Mouse (Mus musculus) lung, adult 2 months (tissue): ENCODE measurements at regions not wholly inside any gene's neighbourhood (a gene's known extent, or its start where the extent isn't known, plus 50 kb on each side); places are given as distances from the start of the nearest gene placed in this dataset.

Source experiments
- DNase-seq: peaks from one replicate; pipeline ENCODE4 v3.0.0; 2022
- H3K4me1 ChIP-seq: fragments of 200-500 bp; 2 replicates; pipeline ENCODE4 v1.6.1; 2011; ENCODE audit warnings: low read length; ENCODE audit not compliant: control insufficient read depth, insufficient read depth
- H3K4me3 ChIP-seq: fragments of 200-500 bp; replicated peaks from 2 replicates; pipeline ENCODE3; 2011; ENCODE audit warnings: low read depth, mild to moderate bottlenecking, control low read depth, low read length; ENCODE audit errors: extremely low read depth
- CTCF ChIP-seq: fragments of 200-500 bp; IDR thresholded peaks from 2 replicates; pipeline ENCODE4 v1.5.1; 2011; ENCODE audit warnings: mild to moderate bottlenecking, low read length, control low read depth; ENCODE audit not compliant: insufficient read depth
- POLR2A ChIP-seq: fragments of 200-500 bp; IDR thresholded peaks from 2 replicates; pipeline ENCODE4 v1.6.1; 2011; ENCODE audit warnings: low read depth, mild to moderate bottlenecking, control low read depth, low read length, borderline replicate concordance; ENCODE audit errors: extremely low read depth
- WGBS: fragments of 180-500 bp; shearing (Covaris S2); methylation state at CpG from one replicate; pipeline ENCODE4 v1.1.7; 2018; 5-methylcytosine and 5-hydroxymethylcytosine counted together

DNA sequence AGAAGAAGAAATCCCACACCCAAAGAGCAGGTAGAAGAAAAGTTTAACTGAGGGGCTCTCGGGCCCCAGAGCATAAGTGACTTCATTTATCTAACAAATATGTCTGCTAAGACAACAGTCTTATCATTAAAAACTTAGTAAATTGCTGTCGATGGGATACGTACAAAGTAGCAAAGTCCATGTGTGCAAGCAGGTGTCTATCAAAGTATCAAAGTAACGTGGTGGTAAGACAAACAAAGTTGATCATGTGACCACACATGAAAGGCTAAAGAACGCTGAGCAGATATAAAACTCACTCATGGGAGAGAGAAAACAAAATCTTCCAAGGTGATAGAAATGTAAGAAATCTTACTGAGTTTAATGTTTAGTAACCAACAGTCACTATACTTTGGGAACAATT, 191.3 kb downstream of the Ifng start:
- H3K4me3 ChIP-seq = no peak overlapping the region
- H3K4me1 ChIP-seq = no peaks in the 10 kb centered on the region; the same call in 1 of the 2 replicates
- TF ChIP-seq POLR2A (no peak), CTCF (no peak)
- 69% methylated on average over 5 of the region's 5 CpGs for WGBS
- DNase-seq = no peak

DNA sequence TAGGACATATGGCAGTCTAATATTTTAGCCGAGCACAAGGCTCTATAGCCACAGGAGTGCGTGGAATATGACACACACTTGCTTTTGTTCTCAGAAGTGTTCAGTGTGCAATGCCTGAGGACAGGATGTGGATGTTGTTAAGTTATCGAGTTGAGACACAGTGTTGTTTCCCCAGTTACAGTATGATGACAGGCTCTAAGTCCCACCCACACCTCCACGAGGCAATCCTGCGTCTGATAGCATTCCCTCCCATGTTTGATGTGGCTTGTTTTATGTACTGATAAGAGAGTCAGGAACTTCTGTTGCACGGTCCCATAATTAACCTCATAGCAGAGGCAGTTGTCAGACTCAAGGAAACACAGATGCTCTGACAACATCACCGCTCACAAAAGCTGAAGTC, 192.6 kb downstream of the Ifng start:
- no peak for DNase-seq
- H3K4me3 ChIP-seq = no peak overlapping the region
- WGBS = 23% methylated on average over 7 of the region's 7 CpGs
- no peaks in the 10 kb centered on the region; the same call in 1 of the 2 replicates for H3K4me1 ChIP-seq
- no peak for TF ChIP-seq CTCF
- no peak for TF ChIP-seq POLR2A

DNA sequence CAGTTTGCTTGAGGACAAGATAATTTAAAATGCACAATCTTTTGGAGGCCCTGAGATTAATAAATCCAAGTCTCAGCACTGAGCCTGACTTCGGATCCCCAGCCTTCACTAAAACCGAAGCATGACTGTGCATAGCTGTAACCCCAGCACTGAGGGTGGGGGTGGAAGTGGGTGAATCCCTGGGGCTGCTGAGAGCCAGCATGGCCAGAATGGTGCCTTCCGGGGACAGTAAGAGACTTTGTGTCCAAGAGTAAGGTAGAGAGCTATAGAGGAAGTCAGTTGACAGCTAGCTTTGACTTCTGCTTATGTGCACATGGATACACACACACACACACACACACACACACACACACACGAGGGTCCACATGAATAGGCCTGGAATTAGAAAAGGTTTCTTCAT, 198.3 kb downstream of the Ifng start:
- DNase-seq = no peak
- Histone ChIP-seq H3K4me3 (no peak overlapping the region), H3K4me1 (no peaks in the 10 kb centered on the region)
- TF ChIP-seq CTCF (no peak), POLR2A (no peak)
- 77% methylated on average over 4 of the region's 4 CpGs for WGBS

DNA sequence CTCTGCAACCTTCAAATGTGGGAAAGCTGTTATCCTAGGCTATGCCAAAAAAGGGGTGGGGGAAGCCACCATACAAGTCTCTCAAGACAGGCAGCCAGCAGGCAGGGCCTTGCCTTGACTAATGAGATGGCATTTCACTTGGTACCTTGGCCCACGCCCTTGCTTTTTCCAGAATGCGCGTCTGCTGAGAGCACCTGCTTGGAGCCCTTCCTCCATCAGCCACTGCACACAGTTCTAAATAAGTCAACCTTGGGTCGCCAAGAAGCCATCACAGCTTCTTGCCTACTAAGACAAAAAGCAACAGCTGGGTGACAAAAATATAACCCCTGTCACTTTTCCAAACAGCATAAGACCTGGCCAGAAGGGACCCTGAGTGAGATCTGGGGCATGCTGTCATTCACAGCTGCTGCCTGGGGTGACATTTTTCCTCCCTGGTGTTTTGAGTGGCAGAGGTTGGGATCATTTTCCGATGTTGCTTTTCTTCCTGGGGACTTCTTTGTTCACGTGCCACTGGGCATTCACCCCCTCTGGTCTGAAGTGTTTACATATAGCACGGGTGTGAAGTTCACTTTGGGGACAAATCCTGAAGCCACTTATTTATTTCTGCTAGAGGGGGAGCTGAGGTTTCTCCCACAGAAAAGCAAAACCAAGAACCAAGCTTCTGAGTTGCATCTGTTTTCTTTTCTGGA, 199.4 kb downstream of the Ifng start:
- WGBS = 46% methylated on average over 7 of the region's 7 CpGs
- Histone ChIP-seq H3K4me3 (no peak overlapping the region), H3K4me1 (no peaks in the 10 kb centered on the region)
- DNase-seq = no peak
- no peak for TF ChIP-seq POLR2A
- no peak for TF ChIP-seq CTCF

DNA sequence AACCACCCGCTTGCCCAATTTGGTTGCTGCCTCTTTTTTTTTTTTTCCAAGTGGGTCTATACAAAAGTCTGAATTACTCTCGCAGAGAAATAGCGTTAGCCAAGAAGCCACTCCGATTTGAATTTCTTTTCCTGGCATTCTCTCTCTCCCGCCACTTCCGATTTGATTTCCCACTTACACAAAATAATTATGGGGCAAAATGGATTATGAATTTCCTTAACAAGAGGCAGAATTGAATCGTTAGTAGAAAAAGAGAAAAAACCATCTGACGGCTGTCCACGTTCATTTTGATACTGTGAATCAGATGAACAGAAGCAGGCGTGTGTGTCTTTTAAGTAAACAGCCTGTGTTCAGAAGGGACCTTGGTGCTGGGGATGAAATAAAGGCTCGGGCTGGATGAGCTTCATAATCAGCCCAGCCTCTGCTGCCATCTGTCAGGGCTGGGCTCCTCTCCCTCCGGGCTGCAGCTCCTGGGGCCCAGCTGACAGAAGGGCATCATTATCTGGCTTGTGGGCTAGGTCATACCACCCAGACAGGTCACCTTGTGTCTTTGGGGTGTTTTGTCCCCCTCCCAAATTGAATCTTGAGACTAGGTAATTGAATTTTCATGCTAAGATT, 200.1 kb downstream of the Ifng start:
- TF ChIP-seq POLR2A (no peak), CTCF (no peak)
- no peak for DNase-seq
- 43% methylated on average over 12 of the region's 12 CpGs for WGBS
- Histone ChIP-seq H3K4me1 (no peaks in the 10 kb centered on the region), H3K4me3 (no peak overlapping the region)

DNA sequence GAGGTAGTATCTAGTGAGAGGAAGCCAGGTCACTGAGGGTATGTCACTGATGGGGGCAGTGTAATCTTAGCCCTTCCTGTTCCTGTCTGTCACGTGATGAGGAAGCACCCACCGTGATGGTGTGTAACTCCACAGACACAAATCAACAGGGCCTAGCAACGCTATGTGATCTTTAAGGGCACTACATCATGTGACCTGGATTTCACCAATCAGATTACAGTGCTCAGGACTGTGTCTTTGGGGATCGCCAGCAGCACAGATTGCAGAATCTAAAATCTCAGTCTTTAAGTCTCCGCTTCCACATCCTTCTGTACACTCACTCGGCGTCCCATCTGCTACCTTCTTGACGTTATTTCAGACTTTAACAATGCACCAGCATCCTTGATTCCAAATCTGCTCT, 202.8 kb downstream of the Ifng start:
- Histone ChIP-seq H3K4me3 (no peak overlapping the region), H3K4me1 (no peaks in the 10 kb centered on the region)
- no peak for DNase-seq
- 72% methylated on average over 8 of the region's 8 CpGs for WGBS
- no peak for TF ChIP-seq POLR2A
- TF ChIP-seq CTCF = no peak

DNA sequence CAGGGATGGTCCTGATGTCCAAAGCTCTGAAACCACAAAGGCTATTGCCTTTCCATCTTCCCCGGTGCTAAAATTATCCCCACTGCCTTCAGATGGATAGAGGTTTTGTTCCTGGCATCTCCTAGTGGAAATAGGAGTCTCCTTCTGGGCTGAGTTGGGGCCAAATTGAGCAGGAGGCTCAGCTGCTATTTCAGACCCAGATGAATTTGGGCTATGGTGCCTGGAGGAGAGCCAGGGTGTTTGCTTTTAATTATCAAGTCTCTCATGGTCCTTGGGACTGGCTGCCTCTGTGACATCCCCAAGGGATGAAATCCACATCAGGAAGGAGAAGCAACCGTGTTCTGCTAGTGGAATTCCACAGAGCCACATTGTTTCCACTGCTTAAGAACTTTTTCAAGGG, 207.3 kb downstream of the Ifng start:
- DNase-seq = no peak
- Histone ChIP-seq H3K4me1 (no peaks in the 10 kb centered on the region), H3K4me3 (no peak overlapping the region)
- no peak for TF ChIP-seq POLR2A
- WGBS = 57% methylated on average over 2 of the region's 2 CpGs

DNA sequence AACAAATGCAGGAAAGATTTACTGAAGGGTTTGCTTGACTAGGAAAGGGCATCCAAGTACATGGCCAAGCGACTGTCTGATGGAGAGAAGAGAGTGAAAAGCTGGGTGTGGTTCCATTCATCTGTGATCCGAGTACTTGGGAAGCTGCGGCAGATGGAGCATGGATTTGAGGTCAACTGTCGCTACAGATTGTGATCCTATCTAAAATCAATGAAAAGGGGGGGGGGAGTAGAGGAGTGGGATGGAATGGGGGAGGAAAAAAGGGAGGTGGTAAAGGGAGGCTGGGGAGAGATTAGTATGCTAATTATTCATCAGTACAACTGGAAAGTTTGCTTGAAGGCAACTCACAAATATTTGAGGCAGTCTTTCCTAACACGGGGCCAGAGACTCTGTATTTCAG, 213.4 kb downstream of the Dyrk2 start:
- TF ChIP-seq CTCF = no peak
- no peak for TF ChIP-seq POLR2A
- no peaks in the 10 kb centered on the region for H3K4me1 ChIP-seq
- no peak overlapping the region for H3K4me3 ChIP-seq
- 78% methylated on average over 5 of the region's 5 CpGs for WGBS
- no peak for DNase-seq

DNA sequence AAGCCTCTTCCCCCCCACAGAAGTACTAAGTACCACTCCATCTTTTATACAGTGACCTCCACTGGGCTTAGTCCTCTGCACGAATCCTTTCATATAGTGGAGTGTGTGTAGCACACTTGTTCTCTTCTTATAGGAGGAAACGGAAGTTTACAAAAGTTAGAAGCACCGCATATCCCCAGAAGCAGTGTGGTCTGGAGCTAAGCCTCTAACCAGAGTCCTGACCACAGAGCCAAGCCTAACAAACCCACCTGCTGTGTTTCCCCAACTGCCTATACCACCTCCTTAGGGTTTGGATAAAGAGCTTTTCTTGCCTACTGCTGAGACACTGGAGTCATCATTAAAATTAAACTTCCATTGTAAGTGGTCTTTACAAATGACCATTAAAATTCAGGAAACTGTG, 204.0 kb downstream of the Dyrk2 start:
- 40% methylated on average over 3 of the region's 3 CpGs for WGBS
- Histone ChIP-seq H3K4me3 (no peak overlapping the region), H3K4me1 (no peaks in the 10 kb centered on the region)
- no peak for DNase-seq
- no peak for TF ChIP-seq CTCF
- TF ChIP-seq POLR2A = no peak

DNA sequence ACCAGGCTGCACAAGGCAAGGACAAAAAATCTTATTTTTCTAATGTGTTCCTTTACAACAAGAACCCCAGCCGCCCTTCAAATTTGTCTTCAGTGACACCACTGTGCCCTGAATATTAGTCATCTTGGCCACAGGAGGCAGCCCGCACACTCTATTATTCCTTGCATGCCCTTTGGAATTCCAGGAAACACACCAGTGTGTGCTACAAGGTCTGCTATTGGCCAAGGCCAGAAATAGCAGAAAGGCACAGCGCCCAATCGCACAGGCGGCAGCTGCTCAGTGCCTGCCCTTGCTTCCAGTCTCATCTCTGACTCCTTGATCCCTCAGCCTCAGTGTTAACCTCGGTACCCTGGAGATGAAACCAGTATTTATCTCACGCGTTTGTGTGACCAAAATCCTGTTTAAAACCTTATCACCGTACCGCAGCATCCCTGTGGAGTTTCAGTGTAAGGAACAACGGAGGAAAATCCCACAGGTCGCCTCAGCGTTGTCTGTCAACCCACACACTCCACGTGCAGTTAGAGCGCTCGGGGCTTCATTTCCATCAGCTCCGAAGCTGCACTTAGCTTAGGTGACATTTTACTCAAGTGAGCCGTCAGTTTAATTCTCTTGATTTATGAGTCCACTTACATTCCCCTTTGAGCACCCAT, 194.1 kb downstream of the Dyrk2 start:
- 42% methylated on average over 18 of the region's 18 CpGs for WGBS
- Histone ChIP-seq H3K4me1 (no peaks in the 10 kb centered on the region), H3K4me3 (no peak overlapping the region)
- DNase-seq = no peak
- no peak for TF ChIP-seq POLR2A
- no peak for TF ChIP-seq CTCF
